Mouse (Mus musculus) C2C12 (cell line): Measurements from ENCODE around the gene 4930512M02Rik.
"Not testable (repeated sequence)": the region's sequence is repeated elsewhere in the genome, so short reads cannot be mapped to it uniquely, and the experiment has no call there.

Experiments
- CTCF ChIP-seq: IDR thresholded peaks from one replicate; pipeline ENCODE4 v1.5.1; 2011; ENCODE audit not compliant: control insufficient read depth, insufficient read depth, insufficient read length
- MYOD1 ChIP-seq: IDR thresholded peaks from one replicate; pipeline ENCODE4 v1.6.1; 2011; ENCODE audit warnings: low read depth; ENCODE audit not compliant: control insufficient read depth, insufficient read length

- not testable (repeated sequence) for TF ChIP-seq CTCF, MYOD1
Observed at GRCm38 (mm10) chr11:11627735-11628134, at the start of gene 4930512M02Rik.
